Mouse (Mus musculus): ENCODE measurements around the gene Llgl2. TPM values are rescaled to one million over a fixed set of nuclear protein-coding genes. Genes with fewer than 3 reads are reported as not detected.

Gene Llgl2
- polyA plus RNA-seq (2012; rRNA removed) = 5.4 and 6.8 TPM in 2 replicates

DNA sequence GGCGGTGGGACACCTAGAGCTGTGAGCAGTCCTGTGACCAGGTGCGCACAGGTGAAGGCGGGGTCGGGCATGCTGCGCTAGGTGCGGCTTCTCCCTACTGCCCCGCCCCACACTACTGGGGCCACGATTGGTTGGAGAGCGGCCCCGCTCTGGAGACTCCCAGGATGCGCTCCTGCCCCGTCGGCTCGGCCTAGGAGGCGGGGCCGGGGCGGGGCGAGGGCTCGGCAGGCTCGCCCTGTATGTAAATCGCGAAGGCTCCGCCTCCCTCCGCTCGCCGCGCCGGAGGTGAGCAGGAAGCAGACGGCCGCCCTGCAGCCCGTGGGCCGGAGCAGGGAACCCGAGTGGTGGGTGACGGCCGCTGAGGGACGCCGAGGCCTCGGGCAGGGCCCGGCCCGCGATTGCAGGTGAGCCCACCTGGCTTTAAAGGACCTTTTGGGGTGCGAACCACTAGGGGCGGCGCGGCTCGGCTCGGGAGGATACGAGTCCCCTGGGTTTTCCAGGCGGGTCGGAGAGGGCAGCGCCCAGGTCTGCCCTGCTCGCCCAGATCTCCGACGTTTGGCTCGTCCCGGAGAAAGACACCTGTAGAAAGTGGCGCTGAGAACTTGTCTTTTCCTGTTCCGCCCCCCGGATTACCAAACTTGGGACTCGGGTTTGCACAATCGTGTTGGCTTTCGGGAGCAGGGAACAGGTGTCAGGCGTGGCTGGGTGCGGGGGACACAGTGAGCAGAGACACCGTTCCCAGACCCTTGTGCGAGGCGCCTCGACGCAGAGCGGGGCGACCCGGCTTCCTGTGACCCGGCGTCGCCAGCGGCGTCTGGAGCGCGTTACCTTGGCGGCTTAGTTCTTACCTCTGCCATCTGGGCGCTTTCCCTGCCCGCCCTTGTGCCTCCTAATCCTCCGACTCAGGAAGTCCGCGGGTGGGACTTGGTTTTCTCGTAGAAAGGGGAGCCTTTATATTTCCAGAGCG, at the start of gene Llgl2:
TSS of gene Llgl2 (plus strand) at position 276 of the 967 bp plus-strand sequence.

DNA sequence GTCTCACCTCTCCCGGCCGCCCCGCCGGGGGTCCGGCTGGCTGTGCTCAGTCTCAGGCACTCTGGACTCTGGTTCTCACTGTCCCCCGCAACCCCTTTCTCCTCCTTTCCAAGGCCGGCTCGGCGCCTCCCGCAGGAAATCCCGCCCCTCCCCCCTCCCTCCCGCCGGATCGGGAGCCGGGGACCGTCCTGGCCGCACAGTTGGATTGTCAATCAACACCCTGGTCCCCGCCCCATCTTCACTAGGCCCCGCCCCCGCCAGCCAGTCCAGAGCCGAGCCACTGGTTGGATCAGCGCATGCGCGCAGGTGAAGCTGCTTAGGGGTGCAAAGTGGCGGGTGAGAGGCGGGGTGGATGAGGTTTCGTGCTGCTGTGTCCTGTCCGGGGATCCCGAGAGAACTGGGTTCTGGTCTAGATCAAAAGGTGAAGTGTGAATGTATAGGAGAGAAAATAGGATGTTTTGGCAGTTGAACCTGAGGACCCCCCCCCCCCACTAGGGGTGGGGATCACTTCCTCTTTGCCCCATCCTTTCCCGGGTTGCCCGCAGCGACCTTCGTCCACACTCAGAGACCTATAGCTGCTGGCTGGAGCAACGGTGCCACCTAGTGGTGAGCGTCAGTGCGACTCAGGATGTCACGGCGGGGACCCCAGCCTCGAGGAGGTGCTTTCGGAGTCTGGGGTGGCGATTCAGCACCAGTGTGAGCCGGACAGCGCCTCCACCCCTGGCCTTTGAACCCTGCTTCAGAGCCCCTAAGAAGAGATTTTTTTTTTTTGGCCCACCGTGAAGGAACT, 10.1 kb upstream of the Llgl2 start, which contains the start of gene Caskin2:
TSS of gene Caskin2 (minus strand) at position 133 of the 790 bp plus-strand sequence.

DNA sequence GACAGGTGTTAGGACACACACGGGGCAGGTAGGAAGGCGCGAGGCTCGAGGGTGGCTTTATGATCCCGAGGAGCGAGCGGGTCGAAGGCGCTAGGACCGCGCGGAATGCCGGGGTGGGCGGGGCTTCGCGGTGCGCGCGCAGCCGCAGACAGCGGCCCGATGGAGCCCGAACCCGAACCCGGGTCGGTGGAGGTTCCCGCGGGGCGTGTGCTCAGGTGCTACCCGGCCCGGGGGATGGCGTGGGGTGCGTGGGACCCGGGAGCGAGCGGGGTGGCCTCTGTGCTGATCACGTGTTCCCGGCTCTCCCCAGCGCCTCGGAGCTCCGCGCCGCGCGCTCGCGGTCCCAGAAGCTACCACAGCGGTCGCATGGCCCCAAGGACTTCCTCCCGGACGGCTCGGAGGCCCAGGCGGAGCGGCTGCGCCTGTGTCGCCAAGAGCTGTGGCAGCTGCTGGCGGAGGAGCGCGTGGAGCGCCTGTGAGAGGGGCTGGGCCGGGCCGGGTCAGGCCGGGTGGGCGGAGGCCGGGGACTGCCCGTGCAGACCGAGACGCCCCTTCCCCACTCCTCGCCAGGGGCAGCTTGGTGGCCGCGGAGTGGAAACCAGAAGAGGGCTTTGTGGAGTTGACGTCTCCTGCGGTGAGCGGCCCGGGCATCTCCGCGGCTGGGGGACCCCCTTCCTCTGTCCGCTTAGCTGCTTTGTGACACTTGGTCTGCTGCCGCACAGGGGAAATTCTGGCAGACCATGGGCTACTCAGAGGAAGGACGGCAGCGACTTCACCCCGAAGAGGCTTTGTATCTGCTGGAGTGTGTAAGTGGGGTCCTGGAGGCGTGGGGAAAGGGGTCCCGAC, 9.0 kb upstream of the Llgl2 start, which contains the start of gene Tsen54:
TSS of gene Tsen54 (plus strand) at position 120 of the 846 bp plus-strand sequence.

DNA sequence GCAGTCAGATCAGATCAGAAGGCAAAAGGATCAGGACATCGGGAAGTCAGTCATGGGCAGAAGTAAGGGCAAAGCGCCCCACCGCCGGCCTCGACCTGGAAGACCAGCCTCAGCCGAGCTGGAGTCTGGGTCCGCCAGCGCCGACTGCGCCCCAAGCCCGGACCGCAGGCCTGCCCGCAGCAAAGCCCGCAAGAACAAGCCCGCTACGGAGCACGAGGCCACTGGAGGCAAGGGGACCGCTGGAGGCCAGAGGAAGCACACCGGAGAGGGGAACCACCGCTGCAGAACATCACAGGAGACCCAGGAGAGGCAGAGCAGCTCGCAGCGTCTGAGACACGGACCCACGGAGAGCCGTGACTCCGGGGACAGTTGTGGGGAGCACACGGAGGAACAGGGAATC, 34.5 kb downstream of the Llgl2 start, which contains the start of gene Myo15b:
TSS of gene Myo15b (plus strand) at position 53 of the 400 bp plus-strand sequence.

DNA sequence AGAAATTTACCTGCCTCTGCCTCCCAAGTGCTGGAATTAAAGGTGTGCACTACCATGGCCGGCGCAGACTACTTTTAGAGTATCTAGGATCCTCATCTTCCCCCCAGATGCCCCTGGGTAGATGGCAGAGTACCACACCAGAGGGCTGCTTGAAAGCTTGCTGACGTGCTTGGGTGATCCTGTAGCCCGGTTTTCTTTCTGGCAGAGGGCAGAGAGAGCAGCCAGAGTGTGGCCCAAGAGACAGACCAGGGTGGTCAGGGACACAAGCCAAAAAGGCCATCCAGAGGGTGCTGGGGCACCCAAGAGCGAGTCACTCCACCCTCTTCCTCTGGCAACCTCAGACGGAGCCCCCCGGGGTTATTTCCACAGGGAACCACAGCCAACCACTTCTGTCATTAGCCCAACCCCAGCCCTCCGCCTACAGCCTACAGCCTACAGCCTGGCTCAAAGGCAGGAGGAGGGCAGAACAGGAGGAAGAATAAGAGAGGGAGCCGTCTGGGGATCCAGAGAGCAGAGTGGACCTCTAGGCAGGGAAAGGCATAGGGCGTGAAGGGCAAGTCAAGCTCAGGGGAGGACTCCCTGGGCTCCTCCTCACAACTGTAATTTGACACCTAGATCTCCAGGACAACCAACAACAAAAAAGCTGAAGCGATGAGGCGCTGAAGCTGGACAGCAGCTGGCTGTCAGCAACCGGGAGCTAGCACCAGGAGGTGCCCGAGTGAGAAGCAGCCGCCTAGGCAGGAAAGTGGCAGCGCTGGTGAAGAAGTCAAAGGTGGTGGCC, 75.8 kb downstream of the Llgl2 start, which contains the start of gene Smim5:
TSS of gene Smim5 (plus strand) at position 481 of the 781 bp plus-strand sequence.

Other genes with a start within 250 kb of the Llgl2 start
- gene Mrps7, start 220.1 kb upstream of the Llgl2 start, polyA plus RNA-seq (2012; rRNA removed) = 46.0 and 49.5 TPM in 2 replicates
- 27.1 and 43.6 TPM in 2 replicates for gene Gga3, start 220.0 kb upstream of the Llgl2 start, polyA plus RNA-seq (2012; rRNA removed)
- gene Mif4gd, start 211.1 kb upstream of the Llgl2 start, polyA plus RNA-seq (2012; rRNA removed) = 16.9 and 20.8 TPM in 2 replicates
- gene Slc25a19, start 195.8 kb upstream of the Llgl2 start, polyA plus RNA-seq (2012; rRNA removed) = 28.0 and 28.7 TPM in 2 replicates
- gene Grb2, start 115.5 kb upstream of the Llgl2 start, polyA plus RNA-seq (2012; rRNA removed) = 66.4 and 72.0 TPM in 2 replicates
- 35.3 and 43.4 TPM in 2 replicates for gene Tmem94, start 58.6 kb upstream of the Llgl2 start, polyA plus RNA-seq (2012; rRNA removed)
- gene Caskin2, start 10.4 kb upstream of the Llgl2 start, polyA plus RNA-seq (2012; rRNA removed) = 22.0 and 25.5 TPM in 2 replicates
- gene Tsen54, start 9.3 kb upstream of the Llgl2 start, polyA plus RNA-seq (2012; rRNA removed) = 27.6 and 38.3 TPM in 2 replicates
- gene Myo15b, start 34.4 kb downstream of the Llgl2 start, polyA plus RNA-seq (2012; rRNA removed) = 0.36 and 0.45 TPM in 2 replicates
- gene Smim5, start 75.9 kb downstream of the Llgl2 start, polyA plus RNA-seq (2012; rRNA removed) = 2.5 and 2.6 TPM in 2 replicates
- gene Smim6, start 88.0 kb downstream of the Llgl2 start, polyA plus RNA-seq (2012; rRNA removed) = 0.19 and 0.34 TPM in 2 replicates
- 75.4 and 142 TPM in 2 replicates for gene Sap30bp, start 109.2 kb downstream of the Llgl2 start, polyA plus RNA-seq (2012; rRNA removed)
- 27.1 and 28.0 TPM in 2 replicates for gene Recql5, start 109.4 kb downstream of the Llgl2 start, polyA plus RNA-seq (2012; rRNA removed)
- 0.67 and 0.72 TPM in 2 replicates for gene Itgb4, start 150.7 kb downstream of the Llgl2 start, polyA plus RNA-seq (2012; rRNA removed)
- gene Galk1, start 188.7 kb downstream of the Llgl2 start, polyA plus RNA-seq (2012; rRNA removed) = 72.5 and 76.2 TPM in 2 replicates
- 838 and 897 TPM in 2 replicates for gene H3f3b, start 203.9 kb downstream of the Llgl2 start, polyA plus RNA-seq (2012; rRNA removed)
- 57.1 and 63.4 TPM in 2 replicates for gene Unk, start 206.3 kb downstream of the Llgl2 start, polyA plus RNA-seq (2012; rRNA removed)